Mouse (Mus musculus) heart, postnatal 25 days (tissue): Measurements from ENCODE around the gene Gmnn. TPM values are rescaled to one million over a fixed set of nuclear protein-coding genes. Genes with fewer than 3 reads are reported as not detected.
A peak's percentile ranks its signal among the peaks of the same experiment; 100 is the strongest.

Experiments
- DNase-seq: peaks from one replicate; pipeline ENCODE4 v3.0.0; 2022; ENCODE audit warnings: low spot score
- intact Hi-C: fragments of 180-260 bp; cut with DNase I; formaldehyde crosslinking; loops from one replicate; pipeline ENCODE4 v1.15.1; 2025
- total RNA-seq, 2 experiments: library from RNA; stranded (reverse); gene quantifications; 2 replicates each; pipeline ENCODE4 v1.2.3; 2021

The Gmnn gene
- total RNA-seq, 2 experiments from 2014 or later, result 38.7 to 42.9 TPM

- intact Hi-C loops, result no loop called here
- DNase-seq, result no peak
Measured at GRCm38 (mm10) chr13:24714360-24714885, 47.3 kb downstream of the Gmnn start.

DNA sequence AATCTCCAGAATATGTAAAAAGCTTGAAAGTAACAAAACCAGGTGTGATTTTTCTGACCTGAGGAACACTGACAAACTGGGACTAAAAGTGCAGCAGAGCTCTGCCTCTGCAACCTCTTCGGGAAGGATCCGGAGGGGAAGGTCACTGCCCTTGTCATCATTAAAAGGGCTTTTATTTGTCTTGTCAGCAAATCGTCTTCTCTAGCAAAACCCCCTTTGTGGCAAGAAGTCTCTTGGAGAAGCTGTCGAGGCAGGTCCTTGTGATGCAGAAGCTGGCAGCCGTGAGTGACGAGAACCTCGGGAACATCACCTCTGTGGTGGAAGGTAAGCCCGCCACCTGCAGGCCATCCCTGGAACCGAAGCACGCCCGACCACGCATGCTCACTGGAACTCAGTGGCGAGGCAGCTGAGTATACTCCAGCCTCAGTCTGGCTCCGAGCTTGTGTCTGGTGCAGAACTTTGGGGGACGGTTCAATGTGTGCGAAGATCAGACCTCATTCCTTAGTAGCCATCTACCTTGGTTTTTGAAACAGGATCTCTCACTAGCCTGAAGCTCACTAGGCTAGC is 48.2 kb downstream of the Gmnn start:
- DNase-seq, result peak; percentile 69
- intact Hi-C loops, result no loop called here

DNA sequence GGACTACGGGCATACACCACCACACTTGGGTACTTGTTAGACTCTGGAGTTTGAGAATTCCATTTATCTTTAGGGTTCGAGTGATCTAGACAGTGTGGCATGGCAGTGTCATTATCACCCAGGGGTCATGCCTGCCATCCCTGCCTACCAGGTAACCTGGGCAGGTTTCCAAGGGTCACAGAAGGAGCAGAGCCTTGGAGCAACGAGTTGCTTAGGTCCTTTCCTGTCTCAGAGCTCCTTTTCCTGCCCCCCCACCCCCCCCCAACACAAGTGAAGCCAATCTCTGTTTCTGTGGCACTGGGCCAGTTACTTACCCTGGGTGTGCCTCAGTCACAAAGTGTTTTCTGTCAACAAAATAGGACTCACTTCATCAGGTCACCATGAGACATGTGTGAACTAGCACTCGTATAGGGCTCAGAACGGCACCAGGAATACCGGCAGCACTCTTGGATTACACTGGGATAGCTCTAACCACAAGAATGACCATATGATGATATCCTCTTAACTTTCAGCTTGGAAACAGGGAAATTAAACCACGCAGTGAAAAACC is 49.1 kb downstream of the Gmnn start:
- no peak for DNase-seq
- intact Hi-C loops, result no loop called here

- DNase-seq, result no peak
- intact Hi-C loops, result no loop called here
Measured at GRCm38 (mm10) chr13:24710968-24711367, 50.8 kb downstream of the Gmnn start.

- intact Hi-C loops, result no loop called here
- DNase-seq, result no peak
Measured at GRCm38 (mm10) chr13:24709656-24710396, 51.9 kb downstream of the Gmnn start.

DNA sequence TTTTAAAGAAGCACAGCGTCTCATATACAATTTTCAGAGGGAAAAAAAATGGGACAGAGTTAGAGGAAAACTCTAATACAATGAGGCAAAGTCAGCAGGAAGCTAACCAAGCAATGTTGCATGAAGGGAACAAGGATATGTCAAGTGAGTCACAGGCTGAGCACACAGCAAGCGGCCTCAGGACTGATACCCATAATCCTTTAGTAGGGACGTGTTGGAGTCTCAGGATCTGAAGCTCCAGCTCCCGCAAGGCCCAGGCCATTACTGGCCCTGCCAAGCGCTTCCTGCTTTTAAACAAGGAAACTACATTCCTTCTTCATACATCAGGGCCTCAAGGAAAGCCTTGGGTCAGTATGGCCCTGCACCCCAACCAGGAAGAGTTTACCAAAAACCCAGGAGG is 59.6 kb downstream of the Gmnn start:
- no peak for DNase-seq
- intact Hi-C loops, result no loop called here

Other genes starting within 250 kb of the Gmnn start
- 1 to 10 TPM; 5.3 to 7.2 TPM for gene Ripor2, start 179.7 kb downstream of the Gmnn start, total RNA-seq
- gene Armh2, start 20.7 kb downstream of the Gmnn start, total RNA-seq, result not detected
- gene BC005537, start 39.7 kb upstream of the Gmnn start, total RNA-seq, result 100 to 1,000 TPM; 120 to 132 TPM
- 100 to 1,000 TPM; 422 to 431 TPM for gene Acot13, start 69.6 kb upstream of the Gmnn start, total RNA-seq
- gene Tdp2, start 69.8 kb upstream of the Gmnn start, total RNA-seq, result 10 to 100 TPM; 12.9 to 15.5 TPM
- not detected for gene D130043K22Rik, start 83.2 kb upstream of the Gmnn start, total RNA-seq
- gene Aldh5a1, start 175.7 kb upstream of the Gmnn start, total RNA-seq, result 10 to 100 TPM; 24.4 to 25.6 TPM
- 1 to 10 TPM; 1.4 to 1.8 TPM for gene Gpld1, start 181.2 kb upstream of the Gmnn start, total RNA-seq